Mouse (Mus musculus) embryonic fibroblast, embryonic 13.5 days (primary cell): ENCODE data around the gene P2rx6. TPM values are rescaled to one million over a fixed set of nuclear protein-coding genes. Genes with fewer than 3 reads are reported as not detected.

Source experiments
- H3K27ac ChIP-seq: 2 replicates; pipeline ENCODE4 v1.5.1; 2012; ENCODE audit warnings: low read length, control low read depth, inconsistent platforms; ENCODE audit not compliant: insufficient read depth
- H3K4me1 ChIP-seq: 2 replicates; pipeline ENCODE4 v1.6.1; 2011; ENCODE audit warnings: low read length; ENCODE audit not compliant: control insufficient read depth, insufficient read depth
- H3K4me3 ChIP-seq: 2 replicates; pipeline ENCODE4 v1.5.1; 2011; ENCODE audit warnings: mild to moderate bottlenecking, control low read depth, low read length; ENCODE audit not compliant: insufficient read depth
- CTCF ChIP-seq: IDR thresholded peaks from 2 replicates; pipeline ENCODE4 v1.5.1; 2011; ENCODE audit warnings: mild to moderate bottlenecking, control low read depth, low read length, moderate library complexity, borderline replicate concordance; ENCODE audit not compliant: insufficient read depth
- POLR2A ChIP-seq: IDR thresholded peaks from 2 replicates; pipeline ENCODE4 v1.6.1; 2011; ENCODE audit warnings: low read depth, mild to moderate bottlenecking, control low read depth, low read length, moderate library complexity
- polyA plus RNA-seq: library from polyadenylated mRNA; stranded (reverse); fragments of >200 nt; gene quantifications from 2 replicates; pipeline ENCODE4 v1.2.4, GENCODE M21; 2011; ENCODE audit warnings: low read depth; ENCODE audit not compliant: missing spikeins, insufficient read length

The P2rx6 gene
- polyA plus RNA-seq, 1 experiment, result 3.0 TPM

GRCm38 (mm10) chr16:17621936-17622335 lies 60.3 kb downstream of the P2rx6 start:
- H3K27ac ChIP-seq, result no peak overlapping the region
- no peak for TF ChIP-seq POLR2A
- TF ChIP-seq CTCF, result no peak
- 0 out of 2 replicates have a peak, but pooled peaks cover 3% of the 10 kb centered on the region for H3K4me1 ChIP-seq
- no peak overlapping the region for H3K4me3 ChIP-seq

GRCm38 (mm10) chr16:17625488-17626268 lies 64.0 kb downstream of the P2rx6 start:
- no peak overlapping the region for H3K4me3 ChIP-seq
- peak; percentile 64; the same call in 1 of the 2 replicates for TF ChIP-seq CTCF
- no peak for TF ChIP-seq POLR2A
- no peak overlapping the region for H3K27ac ChIP-seq
- no peaks in the 10 kb centered on the region for H3K4me1 ChIP-seq

- Histone ChIP-seq H3K4me1 (no peaks in the 10 kb centered on the region), H3K4me3 (no peak overlapping the region), H3K27ac (no peak overlapping the region)
- TF ChIP-seq POLR2A (no peak), CTCF (no peak)
Measured at GRCm38 (mm10) chr16:17626269-17626555, 64.5 kb downstream of the P2rx6 start.

Other genes with a start within 250 kb of the P2rx6 start
- not detected in 2 replicates for gene Serpind1, start 230.5 kb upstream of the P2rx6 start, polyA plus RNA-seq
- gene Snap29, start 155.9 kb upstream of the P2rx6 start, polyA plus RNA-seq, result 19.5 and 19.8 TPM in 2 replicates
- gene Pi4ka, start 155.6 kb upstream of the P2rx6 start, polyA plus RNA-seq, result 58.4 and 59.3 TPM in 2 replicates
- 35.7 and 39.3 TPM in 2 replicates for gene Crkl, start 109.9 kb upstream of the P2rx6 start, polyA plus RNA-seq
- gene Aifm3, start 72.3 kb upstream of the P2rx6 start, polyA plus RNA-seq, result not detected in 2 replicates
- gene Lztr1, start 53.2 kb upstream of the P2rx6 start, polyA plus RNA-seq, result 97.5 and 113 TPM in 2 replicates
- gene Thap7, start 30.7 kb upstream of the P2rx6 start, polyA plus RNA-seq, result 23.8 and 27.0 TPM in 2 replicates
- 0.25 TPM in 1 of 2 replicates, not detected in the other for gene Lrrc74b, start 638 bp upstream of the P2rx6 start, polyA plus RNA-seq
- gene Slc7a4, start 21.3 kb downstream of the P2rx6 start, polyA plus RNA-seq, result 2.1 and 2.2 TPM in 2 replicates
- 28.7 and 44.8 TPM in 2 replicates for gene Smpd4, start 57.5 kb downstream of the P2rx6 start, polyA plus RNA-seq
- 7.1 and 9.7 TPM in 2 replicates for gene Ccdc74a, start 84.6 kb downstream of the P2rx6 start, polyA plus RNA-seq
- gene Med15, start 171.0 kb downstream of the P2rx6 start, polyA plus RNA-seq, result 65.3 and 67.2 TPM in 2 replicates
- gene Klhl22, start 197.7 kb downstream of the P2rx6 start, polyA plus RNA-seq, result 53.4 and 63.8 TPM in 2 replicates
- 46.1 and 46.5 TPM in 2 replicates for gene Scarf2, start 235.4 kb downstream of the P2rx6 start, polyA plus RNA-seq